Mouse (Mus musculus) erythroblast, embryonic 14.5 days (primary cell): ENCODE measurements around the gene Rtn4rl2. TPM values are rescaled to one million over a fixed set of nuclear protein-coding genes. Genes with fewer than 3 reads are reported as not detected.

Experiments
- H3K27me3 ChIP-seq: 2 replicates; pipeline ENCODE4 v1.6.1; 2012; ENCODE audit warnings: inconsistent platforms; ENCODE audit not compliant: control insufficient read depth
- H3K36me3 ChIP-seq: 2 replicates; pipeline ENCODE4 v1.6.1; 2012; ENCODE audit warnings: mild to moderate bottlenecking, inconsistent platforms; ENCODE audit not compliant: control insufficient read depth
- H3K4me1 ChIP-seq: 2 replicates; pipeline ENCODE4 v1.6.1; 2012; ENCODE audit warnings: inconsistent platforms; ENCODE audit not compliant: control insufficient read depth
- H3K4me3 ChIP-seq: replicated peaks from 2 replicates; pipeline ENCODE3; 2012; ENCODE audit warnings: moderate library complexity, mild to moderate bottlenecking, inconsistent platforms
- H3K9me3 ChIP-seq: 2 replicates; pipeline ENCODE4 v1.6.1; 2012; ENCODE audit warnings: low read length, inconsistent platforms, mixed read lengths; ENCODE audit not compliant: control insufficient read depth
- GATA1 ChIP-seq: IDR thresholded peaks from 2 replicates; pipeline ENCODE4 v1.6.1; 2012; ENCODE audit warnings: low read length, inconsistent platforms, mixed read lengths
- TAL1 ChIP-seq: IDR thresholded peaks from 3 replicates; pipeline ENCODE4 v1.6.1; 2012; ENCODE audit warnings: low read length, inconsistent platforms, mixed read lengths
- polyA plus RNA-seq: library from polyadenylated mRNA; stranded (reverse); fragments of >175 nt; gene quantifications from 2 replicates; pipeline ENCODE4 v1.2.3, GENCODE M21; 2012

Rtn4rl2 gene
- polyA plus RNA-seq = not detected in 2 replicates

DNA sequence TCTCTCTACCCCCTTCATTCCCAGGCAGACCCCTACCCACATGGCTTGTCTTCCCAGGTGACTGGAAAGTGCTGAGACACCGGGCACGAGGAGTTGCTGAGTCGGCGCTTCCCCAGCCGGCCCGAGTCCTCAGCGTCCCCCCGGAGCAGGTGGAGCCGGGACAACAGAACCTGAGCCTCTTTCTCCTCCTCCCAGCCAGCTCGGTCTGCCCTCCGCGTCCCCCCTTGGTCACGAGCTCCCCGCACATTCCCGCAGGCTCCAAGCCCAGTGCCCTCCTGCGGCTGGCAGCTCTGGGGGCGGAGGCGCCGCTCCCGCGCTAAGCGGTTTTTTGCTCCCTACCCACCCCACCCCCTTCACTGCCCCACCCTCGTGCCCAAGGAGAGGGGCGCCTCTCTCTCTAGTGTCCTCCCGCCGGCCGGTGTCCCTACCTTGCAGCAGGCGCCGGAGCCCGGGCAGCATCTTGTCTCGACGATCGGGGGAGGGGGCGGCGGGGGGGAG is at the start of gene Rtn4rl2:
TSS of gene Rtn4rl2 (minus strand) at position 477 of the 498 bp plus-strand sequence.
- peaks cover 100% of the 10 kb centered on the region for H3K27me3 ChIP-seq
- H3K9me3 ChIP-seq = peaks cover 10% of the 10 kb centered on the region; the same call in 1 of the 2 replicates
- TF ChIP-seq TAL1 (no peak), GATA1 (no peak)
- H3K36me3 ChIP-seq = no peaks in the 10 kb centered on the region
- H3K4me1 ChIP-seq = peaks cover 30% of the 10 kb centered on the region
- peak within 1 kb of the TSS; percentile 32 for H3K4me3 ChIP-seq

DNA sequence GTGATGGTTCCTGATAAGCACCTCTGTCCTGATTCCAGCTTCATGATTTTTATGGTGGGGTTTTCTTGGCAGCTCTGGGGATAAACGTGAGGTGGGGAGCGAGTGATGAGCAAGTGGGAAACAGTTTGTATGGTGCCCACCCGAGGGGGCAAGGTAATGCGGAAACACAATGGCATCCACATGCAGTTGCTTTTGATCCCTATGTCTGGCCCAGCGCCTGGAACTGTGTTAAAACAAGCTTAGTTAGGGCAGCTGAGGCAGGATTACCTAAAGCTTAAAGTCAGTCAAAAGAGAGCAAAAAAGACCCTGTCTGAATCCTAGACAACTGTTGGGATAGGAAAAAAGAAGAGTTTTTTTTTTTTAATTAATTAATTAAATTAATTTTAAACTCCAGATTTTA is 48.6 kb upstream of the Rtn4rl2 start:
- Histone ChIP-seq H3K4me3 (peak overlapping the region; percentile 18), H3K4me1 (peaks cover 35% of the 10 kb centered on the region), H3K36me3 (peaks cover 29% of the 10 kb centered on the region), H3K27me3 (peaks cover 21% of the 10 kb centered on the region), H3K9me3 (peaks cover 7% of the 10 kb centered on the region; the same call in 1 of the 2 replicates)
- TF ChIP-seq GATA1 (no peak), TAL1 (no peak)

DNA sequence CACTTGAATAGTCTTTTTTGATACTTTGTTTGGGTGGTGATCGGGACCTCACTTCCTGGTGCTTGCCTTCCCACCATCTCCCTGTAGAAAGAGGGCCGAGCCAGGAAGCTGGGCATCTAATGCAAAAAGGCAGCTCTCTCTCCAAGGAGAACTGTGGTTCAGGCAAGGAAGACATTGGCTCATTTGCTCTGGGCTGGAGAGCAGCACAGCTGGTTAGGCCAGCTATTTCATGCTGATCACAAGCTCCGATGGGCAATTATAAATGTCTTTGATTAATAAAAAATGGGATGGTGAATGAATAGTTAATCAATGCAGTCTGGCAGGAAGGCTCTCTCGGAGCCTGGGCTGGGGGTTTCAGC is 48.1 kb upstream of the Rtn4rl2 start:
- H3K36me3 ChIP-seq = peaks cover 25% of the 10 kb centered on the region

DNA sequence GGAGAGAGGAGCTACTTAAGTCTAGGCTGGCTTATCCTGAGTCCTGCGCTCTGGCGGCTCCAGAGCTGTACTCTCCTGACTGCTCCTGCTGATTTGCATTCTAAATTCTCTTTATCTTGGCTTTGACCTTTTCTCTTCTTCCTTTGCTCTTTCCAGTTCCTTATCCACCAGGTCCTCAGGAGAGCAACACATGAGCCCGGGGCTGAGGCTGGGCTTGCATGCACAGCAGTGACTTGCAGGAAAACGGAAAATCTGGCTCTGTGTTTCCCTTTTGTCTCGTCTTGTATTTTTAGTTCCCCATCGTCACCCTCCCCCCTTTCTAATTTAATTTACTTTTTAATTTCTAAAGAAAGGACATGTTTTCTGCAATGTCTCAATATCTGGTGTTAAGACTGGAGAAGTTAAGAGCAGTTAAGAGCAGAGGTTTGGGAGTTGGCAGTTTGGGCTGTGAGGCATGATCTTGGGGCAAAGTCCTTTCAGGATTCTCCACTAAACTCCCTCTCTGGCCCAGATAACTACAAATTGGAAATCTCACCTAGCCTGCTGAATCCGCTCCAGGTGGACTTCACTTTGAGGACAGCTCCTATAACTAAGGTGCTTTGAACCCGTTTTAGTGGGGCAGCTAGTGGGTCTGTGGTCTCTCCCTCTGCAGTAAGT is 47.6 kb upstream of the Rtn4rl2 start:
- Histone ChIP-seq H3K4me3 (no peak overlapping the region), H3K36me3 (peaks cover 20% of the 10 kb centered on the region), H3K9me3 (peaks cover 7% of the 10 kb centered on the region; the same call in 1 of the 2 replicates), H3K27me3 (peaks cover 31% of the 10 kb centered on the region), H3K4me1 (peaks cover 27% of the 10 kb centered on the region)
- no peak for TF ChIP-seq GATA1
- no peak for TF ChIP-seq TAL1

More for the DNA sequence above, 48.1 kb upstream of the Rtn4rl2 start:
- Histone ChIP-seq H3K27me3 (peaks cover 25% of the 10 kb centered on the region), H3K9me3 (peaks cover 7% of the 10 kb centered on the region; the same call in 1 of the 2 replicates), H3K4me3 (no peak overlapping the region), H3K4me1 (peaks cover 31% of the 10 kb centered on the region)
- TF ChIP-seq TAL1 = no peak
- no peak for TF ChIP-seq GATA1

DNA sequence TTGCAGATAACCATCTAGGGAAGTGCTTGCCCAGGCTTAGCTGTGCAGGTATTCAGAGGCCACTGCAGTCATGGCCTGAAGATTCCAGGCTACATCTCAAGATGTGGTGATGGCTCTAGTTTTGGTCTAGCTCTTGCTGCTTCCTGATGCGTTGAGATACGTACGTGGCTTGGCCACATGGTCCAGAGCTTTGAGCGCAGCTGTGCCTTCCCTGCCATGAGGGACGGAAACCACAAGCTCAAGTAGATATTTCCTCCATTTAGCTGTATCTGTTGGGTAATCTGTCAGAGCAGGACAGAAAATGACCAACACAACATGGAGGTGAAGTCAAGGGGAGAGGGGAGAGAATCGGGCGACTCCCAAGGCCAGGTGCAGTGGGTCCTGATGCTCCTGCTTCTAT is 43.7 kb upstream of the Rtn4rl2 start:
- peaks cover 7% of the 10 kb centered on the region; the same call in 1 of the 2 replicates for H3K9me3 ChIP-seq
- H3K36me3 ChIP-seq = no peaks in the 10 kb centered on the region
- no peak overlapping the region for H3K4me3 ChIP-seq
- TF ChIP-seq TAL1 = no peak
- no peak for TF ChIP-seq GATA1
- H3K27me3 ChIP-seq = peaks cover 43% of the 10 kb centered on the region
- peaks cover 18% of the 10 kb centered on the region for H3K4me1 ChIP-seq

DNA sequence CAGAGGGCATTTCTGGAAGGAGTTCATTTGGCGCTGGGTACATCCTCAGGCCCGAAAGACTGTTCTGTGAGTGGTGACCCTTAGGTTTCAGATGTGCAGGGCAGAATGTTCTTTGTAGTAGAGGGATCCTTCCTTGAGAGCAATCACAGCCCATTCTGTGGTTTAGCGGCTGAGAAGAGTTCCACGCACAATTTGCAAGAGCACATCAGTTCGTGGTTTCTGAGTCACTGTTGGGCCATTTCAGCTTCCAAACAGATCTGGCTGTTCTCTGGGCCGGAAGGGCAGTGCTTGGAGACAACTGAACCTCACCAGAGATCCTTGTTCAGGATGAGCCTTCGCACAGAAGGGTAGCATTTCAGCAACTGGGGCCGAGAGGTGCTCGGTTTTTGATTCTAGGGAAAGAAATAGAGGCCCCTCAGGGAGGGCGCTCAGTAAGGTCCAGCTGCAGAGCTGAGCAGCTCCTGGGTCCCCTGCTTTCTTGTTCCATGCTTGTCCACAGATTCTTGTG is 33.1 kb upstream of the Rtn4rl2 start:
- TF ChIP-seq GATA1 (no peak), TAL1 (no peak)
- Histone ChIP-seq H3K4me1 (peaks cover 5% of the 10 kb centered on the region; the same call in 1 of the 2 replicates), H3K36me3 (no peaks in the 10 kb centered on the region), H3K9me3 (peaks cover 2% of the 10 kb centered on the region; the same call in 1 of the 2 replicates), H3K4me3 (no peak overlapping the region), H3K27me3 (peaks cover 25% of the 10 kb centered on the region)

DNA sequence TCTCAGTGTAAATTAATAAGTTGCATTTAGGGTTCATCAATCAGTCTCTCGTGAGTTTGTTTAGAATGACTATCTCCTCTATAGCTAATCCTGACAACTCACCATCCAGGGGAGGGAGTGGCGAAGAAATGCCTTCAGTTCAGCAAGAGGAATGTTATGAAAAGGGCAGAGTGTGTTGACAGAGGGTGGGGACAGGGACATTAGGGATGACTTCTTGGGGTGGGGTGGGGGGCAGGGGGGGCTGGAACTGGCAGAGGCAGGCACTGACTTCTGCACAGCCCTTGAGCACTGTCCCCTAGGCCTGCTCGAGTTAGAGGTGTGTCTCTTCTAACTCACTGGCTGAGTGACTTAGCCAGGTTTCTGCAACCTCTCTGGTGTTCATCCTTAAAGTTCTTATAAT is 31.7 kb upstream of the Rtn4rl2 start:
- H3K36me3 ChIP-seq = no peaks in the 10 kb centered on the region
- peaks cover 29% of the 10 kb centered on the region for H3K27me3 ChIP-seq
- TF ChIP-seq GATA1 (no peak), TAL1 (no peak)
- H3K9me3 ChIP-seq = peaks cover 2% of the 10 kb centered on the region; the same call in 1 of the 2 replicates
- H3K4me1 ChIP-seq = peaks cover 5% of the 10 kb centered on the region; the same call in 1 of the 2 replicates
- no peak overlapping the region for H3K4me3 ChIP-seq

DNA sequence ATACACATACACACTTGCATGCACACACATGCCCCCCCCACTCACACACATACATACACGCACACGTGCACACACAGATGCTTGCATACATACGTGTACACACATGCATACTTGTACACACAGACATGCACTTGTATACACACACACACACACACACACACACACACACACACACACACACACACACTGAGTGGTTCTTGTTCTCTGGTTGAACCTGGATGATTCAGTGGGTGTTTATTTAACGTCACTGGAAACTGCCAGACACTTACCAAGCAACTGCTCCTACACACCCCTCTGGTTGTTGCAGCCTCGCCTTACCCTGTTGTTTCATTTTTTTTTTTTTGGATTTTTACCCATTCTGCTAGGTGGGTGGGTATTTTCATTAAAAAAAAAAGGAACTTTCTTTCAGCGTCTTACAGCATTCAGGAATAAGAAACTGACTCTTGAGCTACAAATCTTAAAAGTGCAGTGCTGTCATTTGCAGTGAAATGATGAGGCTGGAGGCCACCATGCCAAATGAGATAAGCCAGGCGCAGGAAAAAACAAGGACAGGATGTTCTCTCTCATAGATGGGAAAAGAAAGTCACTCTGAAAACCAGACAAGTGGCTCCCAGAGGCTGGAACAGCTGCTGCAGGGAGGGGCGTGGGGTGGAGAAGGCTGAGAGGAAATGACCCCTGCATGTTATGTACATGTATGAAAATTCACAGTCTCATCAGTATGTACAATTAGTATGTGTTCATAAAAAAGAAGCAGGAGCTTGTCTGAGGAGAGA is 30.2 kb upstream of the Rtn4rl2 start:
- no peaks in the 10 kb centered on the region for H3K36me3 ChIP-seq
- H3K9me3 ChIP-seq = no peaks in the 10 kb centered on the region
- H3K4me1 ChIP-seq = peaks cover 5% of the 10 kb centered on the region; the same call in 1 of the 2 replicates
- TF ChIP-seq GATA1 = no peak
- no peak for TF ChIP-seq TAL1
- H3K4me3 ChIP-seq = no peak overlapping the region
- H3K27me3 ChIP-seq = peaks cover 23% of the 10 kb centered on the region

DNA sequence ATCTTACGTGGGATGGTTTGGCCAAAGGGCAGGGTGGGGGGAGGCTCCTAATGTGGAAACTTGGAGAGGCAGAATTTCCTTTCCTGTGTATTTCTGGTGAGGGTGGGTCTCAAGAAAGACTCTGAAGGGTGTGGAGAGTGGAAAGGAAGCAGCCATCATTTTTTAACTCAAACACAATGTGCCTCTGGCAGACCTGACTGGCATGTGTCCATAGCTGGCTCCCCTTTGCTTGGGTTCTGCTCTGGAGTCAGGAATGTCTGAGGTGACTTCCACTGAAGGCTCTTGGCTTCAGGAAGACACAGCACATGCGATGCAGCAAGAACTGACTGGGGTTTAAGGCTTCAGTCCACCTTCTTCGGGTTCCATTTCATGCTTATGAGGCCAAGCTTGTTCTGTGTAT is 28.8 kb upstream of the Rtn4rl2 start:
- peaks cover 5% of the 10 kb centered on the region; the same call in 1 of the 2 replicates for H3K4me1 ChIP-seq
- H3K36me3 ChIP-seq = no peaks in the 10 kb centered on the region
- peaks cover 23% of the 10 kb centered on the region for H3K27me3 ChIP-seq
- TF ChIP-seq TAL1 (no peak), GATA1 (no peak)
- H3K9me3 ChIP-seq = no peaks in the 10 kb centered on the region
- H3K4me3 ChIP-seq = no peak overlapping the region
